Mouse (Mus musculus): ENCODE measurements around the gene Grb2.

- TF ChIP-seq TAL1 (IDR thresholded peaks at IDR 0.05; ENCODE audit: low read length) (no peak), GATA1 (IDR thresholded peaks at IDR 0.05; ENCODE audit: low read length) (no peak)
Observed at GRCm38 (mm10) chr11:115641664-115642036, 66.7 kb downstream of the Grb2 start.
